Comparison of ENCODE assay signal across 20 mouse cellular contexts in the genomic region with DNA sequence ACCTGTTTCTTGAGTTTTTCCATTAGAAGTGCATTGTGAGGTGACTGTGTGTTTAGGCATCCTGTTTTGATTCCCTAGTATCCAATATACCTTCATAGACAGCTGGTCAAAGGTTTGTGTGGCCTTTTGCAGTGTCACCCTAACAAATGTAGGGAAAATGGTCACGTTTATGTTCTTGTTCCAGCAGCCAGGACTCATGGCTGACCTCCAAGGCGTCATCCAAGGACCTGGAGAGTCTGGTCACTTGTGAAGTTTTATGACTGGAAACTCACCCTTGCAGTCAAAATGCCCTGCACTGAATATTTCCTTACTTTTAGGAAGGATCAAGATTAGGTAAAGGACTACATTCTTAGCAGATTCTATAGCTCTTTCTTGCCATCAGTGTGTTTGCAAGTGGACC.
DNase-seq lines count a peak whose midpoint lies in the region; TF ChIP-seq lines count a peak whose summit lies in the region.
"Had no signal": no experiment of that assay in that cellular context is flagged by ENCODE, and none has a peak within 500 bp of the region (broad histone marks: within the 10 kb centered on the region; RNA-seq: fewer than 3 reads in every experiment).

No protein-coding gene starts in this region.

- WGBS in kidney, adult 2 months: 44% methylated on average over 2 of the region's 2 CpGs

- no peak for TF ChIP-seq POLR2A in kidney, adult 2 months (IDR thresholded peaks at IDR 0.05; ENCODE audit: low read depth, low read length)

- H3K4me3 ChIP-seq in kidney, adult 2 months (ENCODE audit: insufficient read depth, low read depth, low read length): no peak overlapping the region
- H3K4me3 ChIP-seq: forebrain, embryonic 10.5 days; forebrain, embryonic 13.5 days; gastrocnemius, adult 2 months; heart, embryonic 13.5 days; hindbrain, embryonic 10.5 days; hindbrain, embryonic 13.5 days; intestine, embryonic 15.5 days had no signal

- H3K4me1 ChIP-seq in kidney, adult 2 months (ENCODE audit: control insufficient read depth, insufficient read depth, low read length): no peaks in the 10 kb centered on the region
- H3K4me1 ChIP-seq: forebrain, embryonic 10.5 days; forebrain, embryonic 13.5 days; heart, embryonic 13.5 days; hindbrain, embryonic 10.5 days; hindbrain, embryonic 13.5 days; intestine, embryonic 15.5 days had no signal

- no peaks in the 10 kb centered on the region for H3K27me3 ChIP-seq in kidney, adult 2 months (replicated peaks; ENCODE audit: control insufficient read depth, insufficient read depth, low read length)
- H3K27me3 ChIP-seq: forebrain, embryonic 13.5 days; heart, embryonic 13.5 days; hindbrain, embryonic 13.5 days; intestine, embryonic 15.5 days had no signal

- DNase-seq in adrenal gland, postnatal 10 days: peak; percentile 50
- DNase-seq in adrenal gland, adult 18-20 months (ENCODE audit: low spot score in 2 of 2): no peak
- DNase-seq in heart, adult 11 months: peak; percentile 87
- no peak for DNase-seq in heart, postnatal 25 days (ENCODE audit: low spot score)
- DNase-seq in kidney, adult 2 months: peak; percentile 31
- no peak for DNase-seq in kidney, postnatal 25 days
- DNase-seq: adrenal gland, postnatal 25 days; cerebellum, adult 18-20 months; cerebellum, adult 9-10 months; cerebellum, postnatal 14 days; gastrocnemius, adult 2 months; gastrocnemius, postnatal 25 days; heart, postnatal 14 days; kidney, adult 11 months had no signal

- TF ChIP-seq CTCF in kidney, adult 2 months (conservative IDR thresholded peaks at IDR 0.05; ENCODE audit: insufficient read depth, insufficient read length, low read depth, low read length): no peak

- no peaks in the 10 kb centered on the region for H3K36me3 ChIP-seq in kidney, adult 2 months (ENCODE audit: control insufficient read depth, insufficient read depth, low read length)
- H3K36me3 ChIP-seq: forebrain, embryonic 10.5 days; heart, embryonic 13.5 days; hindbrain, embryonic 10.5 days; hindbrain, embryonic 13.5 days; intestine, embryonic 15.5 days had no signal

- intact Hi-C loops in heart, postnatal 25 days (cut with DNase I): no loop called here

- no peak overlapping the region for H3K27ac ChIP-seq in kidney, adult 2 months (ENCODE audit: insufficient read depth, low read depth, low read length)
- H3K27ac ChIP-seq: forebrain, embryonic 10.5 days; forebrain, embryonic 13.5 days; gastrocnemius, adult 2 months; heart, embryonic 13.5 days; hindbrain, embryonic 10.5 days; hindbrain, embryonic 13.5 days; intestine, embryonic 15.5 days had no signal

Comparison
In these comparisons a context has a peak if more than half of its experiments do, and no peak if none do; other contexts are left out.
1. DNase-seq: peak in adrenal gland, postnatal 10 days (single experiment), heart, adult 11 months (single experiment) and kidney, adult 2 months (single experiment); none in adrenal gland, adult 18-20 months (0 of 2), heart, postnatal 25 days (single experiment) and kidney, postnatal 25 days (0 of 2).